Mouse (Mus musculus) small intestine, adult 2 months (tissue): ENCODE measurements around the gene Abtb2.

Experiments
- CTCF ChIP-seq: fragments of 200-500 bp; IDR thresholded peaks from 2 replicates; pipeline ENCODE4 v1.5.1; 2012; ENCODE audit warnings: low read depth, mild to moderate bottlenecking, control low read depth, inconsistent platforms, low read length, moderate library complexity, mixed read lengths; ENCODE audit not compliant: insufficient replicate concordance, insufficient read length; ENCODE audit errors: extremely low read depth
- POLR2A ChIP-seq: fragments of 200-500 bp; IDR thresholded peaks from 2 replicates; pipeline ENCODE4 v1.6.1; 2012; ENCODE audit warnings: low read depth, mild to moderate bottlenecking, control low read depth, inconsistent platforms, low read length, moderate library complexity

GRCm38 (mm10) chr2:103583316-103583715 is 17.2 kb downstream of the Abtb2 start:
- TF ChIP-seq CTCF (no peak), POLR2A (no peak)
